Mouse (Mus musculus): Measurements from ENCODE around the gene Slc39a1.
A peak's percentile ranks its signal among the peaks of the same experiment; 100 is the strongest.
"Not testable (repeated sequence)": the region's sequence is repeated elsewhere in the genome, so short reads cannot be mapped to it uniquely, and the experiment has no call there.

Gene Slc39a1

GRCm38 (mm10) chr3:90265932-90266741 lies 18.2 kb downstream of the Slc39a1 start:
- peak in 1 of 2 experiments; percentile 69 for DNase-seq

GRCm38 (mm10) chr3:90266901-90267775 lies 19.2 kb downstream of the Slc39a1 start:
- no peak for DNase-seq

GRCm38 (mm10) chr3:90268190-90268589 lies 20.2 kb downstream of the Slc39a1 start:
- no peak for DNase-seq

- no peak for DNase-seq
Measured at GRCm38 (mm10) chr3:90268971-90269370, 21.0 kb downstream of the Slc39a1 start.

GRCm38 (mm10) chr3:90270784-90271183 lies 22.8 kb downstream of the Slc39a1 start:
- DNase-seq, result no peak

- no peak for DNase-seq
Measured at GRCm38 (mm10) chr3:90272170-90272569, 24.2 kb downstream of the Slc39a1 start.

GRCm38 (mm10) chr3:90273855-90274254 lies 25.9 kb downstream of the Slc39a1 start:
- no peak for DNase-seq

GRCm38 (mm10) chr3:90275286-90275685 lies 27.3 kb downstream of the Slc39a1 start:
- peak; percentile 76 to 81 for DNase-seq

GRCm38 (mm10) chr3:90276858-90277257 lies 28.9 kb downstream of the Slc39a1 start:
- DNase-seq, result no peak

- peak; percentile 86 to 89 for DNase-seq
Measured at GRCm38 (mm10) chr3:90277793-90278192, 29.8 kb downstream of the Slc39a1 start.

GRCm38 (mm10) chr3:90278211-90278610 lies 30.2 kb downstream of the Slc39a1 start:
- DNase-seq, result no peak

GRCm38 (mm10) chr3:90279216-90279615 lies 31.2 kb downstream of the Slc39a1 start:
- DNase-seq, result no peak

GRCm38 (mm10) chr3:90279743-90280142 lies 31.8 kb downstream of the Slc39a1 start:
- no peak for DNase-seq

GRCm38 (mm10) chr3:90280708-90281107 lies 32.7 kb downstream of the Slc39a1 start:
- no peak for DNase-seq

GRCm38 (mm10) chr3:90284150-90284549 lies 36.2 kb downstream of the Slc39a1 start:
- DNase-seq, result no peak

GRCm38 (mm10) chr3:90289403-90289802 lies 41.4 kb downstream of the Slc39a1 start:
- DNase-seq, result not testable (repeated sequence)

- no peak for DNase-seq
Measured at GRCm38 (mm10) chr3:90290602-90291001, 42.6 kb downstream of the Slc39a1 start.

GRCm38 (mm10) chr3:90291982-90292344 lies 44.0 kb downstream of the Slc39a1 start:
- no peak for DNase-seq

GRCm38 (mm10) chr3:90292345-90293275 lies 44.6 kb downstream of the Slc39a1 start, which contains the start of gene Gatad2b:
TSS of gene Gatad2b (plus strand) at chr3:90293178.
- peak; percentile 98 for DNase-seq

GRCm38 (mm10) chr3:90293352-90294063 lies 45.5 kb downstream of the Slc39a1 start:
- DNase-seq, result peak in 1 of 2 experiments; percentile 53

- no peak for DNase-seq
Measured at GRCm38 (mm10) chr3:90294064-90294440, 46.1 kb downstream of the Slc39a1 start.

- no peak for DNase-seq
Measured at GRCm38 (mm10) chr3:90294651-90295050, 46.7 kb downstream of the Slc39a1 start.
